In the genomic region with DNA sequence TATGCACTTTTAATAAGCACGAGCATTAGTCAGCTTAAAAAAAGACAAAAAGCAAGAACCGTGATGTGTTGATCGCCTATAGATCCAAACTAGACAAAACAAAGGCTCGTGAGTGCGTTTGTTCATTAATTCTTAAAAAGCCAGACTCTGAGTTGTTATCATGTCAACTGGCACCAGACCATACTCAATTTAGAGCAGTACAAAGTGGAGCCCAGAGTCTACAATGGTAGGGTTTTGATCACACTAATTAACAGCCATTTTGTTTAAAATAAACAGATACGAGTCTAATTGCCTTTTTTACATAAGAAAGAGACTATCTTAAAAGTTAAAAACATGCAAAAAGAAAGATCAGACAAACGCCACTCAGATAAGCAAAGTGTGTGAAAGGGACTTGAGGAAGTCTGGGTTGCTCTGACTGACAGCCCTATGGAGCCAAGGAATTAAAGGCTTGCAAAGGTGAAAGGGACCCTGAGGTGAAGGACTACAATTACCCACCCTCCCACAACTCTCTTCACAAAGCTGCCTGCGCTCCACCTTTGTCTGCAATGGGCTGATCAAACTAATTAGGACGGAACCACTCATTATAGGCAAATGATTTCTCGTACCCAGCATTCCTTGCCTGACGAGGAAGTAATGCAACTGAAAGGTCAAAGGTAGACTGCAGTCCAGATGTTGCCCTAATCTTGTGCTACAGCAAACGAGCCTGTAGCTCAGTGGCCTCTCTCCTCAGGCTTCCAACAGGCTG, we compare ENCODE assay signal across 25 mouse cellular contexts.
DNase-seq lines count a peak whose midpoint lies in the region; ATAC-seq and TF ChIP-seq lines count a peak whose summit lies in the region.
"Had no signal": no experiment of that assay in that cellular context is flagged by ENCODE, and none has a peak within 500 bp of the region (broad histone marks: within the 10 kb centered on the region; RNA-seq: fewer than 3 reads in every experiment).

No protein-coding gene starts in this region.

- no peaks in the 10 kb centered on the region; the same call in 1 of the 2 replicates for H3K4me1 ChIP-seq in forebrain, embryonic 11.5 days (replicated peaks; ENCODE audit: control insufficient read depth, insufficient read depth, low read length)
- H3K4me1 ChIP-seq in forebrain, postnatal 0 days (ENCODE audit: insufficient read depth), result no peaks in the 10 kb centered on the region
- peaks cover 19% of the 10 kb centered on the region for H3K4me1 ChIP-seq in forebrain, embryonic 13.5 days
- no peaks in the 10 kb centered on the region for H3K4me1 ChIP-seq in kidney, embryonic 14.5 days (ENCODE audit: control insufficient read depth, insufficient read depth, low read length)
- H3K4me1 ChIP-seq: embryonic facial prominence, embryonic 15.5 days had no signal

- no peak overlapping the region for H3K4me3 ChIP-seq in forebrain, embryonic 11.5 days (ENCODE audit: low read depth, low read length)
- no peak overlapping the region for H3K4me3 ChIP-seq in forebrain, postnatal 0 days (ENCODE audit: low read depth, low read length)
- H3K4me3 ChIP-seq in forebrain, embryonic 13.5 days, result no peak overlapping the region
- no peak overlapping the region for H3K4me3 ChIP-seq in kidney, embryonic 14.5 days (ENCODE audit: low read length)
- H3K4me3 ChIP-seq: embryonic facial prominence, embryonic 15.5 days; limb, embryonic 12.5 days; liver, embryonic 12.5 days had no signal

- no peak for TF ChIP-seq CTCF in forebrain, postnatal 0 days (IDR thresholded peaks at IDR 0.05; ENCODE audit: low read depth)

- peak; percentile 62 for DNase-seq in forebrain, embryonic 11.5 days (ENCODE audit: low spot score)
- DNase-seq in forebrain, postnatal 0 days, result no peak
- DNase-seq in embryo, embryonic 10.5 days (ENCODE audit: low spot score), result peak; percentile 36
- no peak for DNase-seq in thymus, postnatal 25 days
- DNase-seq: adrenal gland, postnatal 14 days; cerebellum, adult 18-20 months; cerebellum, postnatal 14 days; gastrocnemius, postnatal 25 days; heart, adult 18-20 months; kidney, adult 18-20 months; liver, postnatal 0 days; lung, postnatal 36 days; midbrain, embryonic 14.5 days; right cerebral cortex, postnatal 14 days had no signal

- no peak overlapping the region for H3K27ac ChIP-seq in forebrain, embryonic 11.5 days (ENCODE audit: low read depth, low read length)
- no peak overlapping the region for H3K27ac ChIP-seq in forebrain, postnatal 0 days (ENCODE audit: low read depth, low read length)
- H3K27ac ChIP-seq in forebrain, embryonic 13.5 days, result no peak overlapping the region
- H3K27ac ChIP-seq in kidney, embryonic 14.5 days (ENCODE audit: low read depth, low read length), result no peak overlapping the region
- H3K27ac ChIP-seq: embryonic facial prominence, embryonic 15.5 days; hindbrain, embryonic 14.5 days; kidney, postnatal 0 days; limb, embryonic 12.5 days; liver, embryonic 12.5 days had no signal

- no peaks in the 10 kb centered on the region for H3K9me3 ChIP-seq in forebrain, embryonic 11.5 days (ENCODE audit: control insufficient read depth, low read length)
- H3K9me3 ChIP-seq in forebrain, postnatal 0 days (ENCODE audit: low read length), result no peaks in the 10 kb centered on the region
- H3K9me3 ChIP-seq in forebrain, embryonic 13.5 days (replicated peaks), result no peaks in the 10 kb centered on the region
- H3K9me3 ChIP-seq in kidney, embryonic 14.5 days (ENCODE audit: control insufficient read depth, low read length), result no peaks in the 10 kb centered on the region
- H3K9me3 ChIP-seq: embryonic facial prominence, embryonic 15.5 days; limb, embryonic 12.5 days; liver, embryonic 12.5 days had no signal

- peak; percentile 91 for ATAC-seq in forebrain, embryonic 11.5 days (replicated peaks; ENCODE audit: low FRiP score)
- ATAC-seq in forebrain, postnatal 0 days, result no peak
- peak; percentile 66; the same call in 1 of the 2 replicates for ATAC-seq in forebrain, embryonic 13.5 days
- ATAC-seq in megakaryocyte progenitor cell, adult 5-6 weeks (replicated peaks; ENCODE audit: poor library complexity), result 0 out of 2 replicates have a peak, but pooled peaks have one; percentile 8
- no peak for ATAC-seq in granulocyte monocyte progenitor cell, adult 5-6 weeks (replicated peaks; ENCODE audit: poor library complexity, severe bottlenecking)
- no peak for ATAC-seq in kidney, embryonic 14.5 days (ENCODE audit: low FRiP score, low TSS enrichment)
- ATAC-seq: liver, embryonic 12.5 days; liver, postnatal 0 days; Patski had no signal

- no peak overlapping the region for H3K9ac ChIP-seq in forebrain, embryonic 11.5 days (ENCODE audit: low read length)
- H3K9ac ChIP-seq in forebrain, postnatal 0 days, result no peak overlapping the region
- H3K9ac ChIP-seq in forebrain, embryonic 13.5 days, result no peak overlapping the region
- no peak overlapping the region for H3K9ac ChIP-seq in kidney, embryonic 14.5 days (ENCODE audit: low read depth, low read length)
- H3K9ac ChIP-seq: embryonic facial prominence, embryonic 15.5 days; hindbrain, embryonic 14.5 days; limb, embryonic 12.5 days; liver, embryonic 12.5 days; liver, postnatal 0 days had no signal

- no peaks in the 10 kb centered on the region for H3K27me3 ChIP-seq in forebrain, embryonic 11.5 days (ENCODE audit: control insufficient read depth, insufficient read depth, low read length)
- no peaks in the 10 kb centered on the region for H3K27me3 ChIP-seq in forebrain, postnatal 0 days (ENCODE audit: insufficient read depth, low read length)
- 0 out of 2 replicates have a peak, but pooled peaks cover 2% of the 10 kb centered on the region for H3K27me3 ChIP-seq in forebrain, embryonic 13.5 days
- H3K27me3 ChIP-seq in kidney, embryonic 14.5 days (ENCODE audit: control insufficient read depth, insufficient read depth, low read length), result no peaks in the 10 kb centered on the region
- H3K27me3 ChIP-seq: embryonic facial prominence, embryonic 15.5 days; limb, embryonic 12.5 days; liver, embryonic 12.5 days had no signal

- H3K4me2 ChIP-seq in forebrain, embryonic 11.5 days (ENCODE audit: low read depth, low read length, severe bottlenecking), result no peak overlapping the region
- H3K4me2 ChIP-seq in forebrain, postnatal 0 days (ENCODE audit: low read depth), result no peak overlapping the region
- H3K4me2 ChIP-seq in forebrain, embryonic 13.5 days, result no peak overlapping the region
- no peak overlapping the region for H3K4me2 ChIP-seq in kidney, embryonic 14.5 days (replicated peaks; ENCODE audit: low read depth, low read length)
- H3K4me2 ChIP-seq: embryonic facial prominence, embryonic 15.5 days; heart, embryonic 11.5 days; hindbrain, embryonic 14.5 days; limb, embryonic 12.5 days; liver, embryonic 12.5 days had no signal

- no peaks in the 10 kb centered on the region for H3K36me3 ChIP-seq in forebrain, embryonic 11.5 days (ENCODE audit: control insufficient read depth, insufficient read depth, low read length)
- H3K36me3 ChIP-seq in forebrain, postnatal 0 days (ENCODE audit: insufficient read depth), result no peaks in the 10 kb centered on the region
- no peaks in the 10 kb centered on the region for H3K36me3 ChIP-seq in forebrain, embryonic 13.5 days (ENCODE audit: poor library complexity, severe bottlenecking)
- no peaks in the 10 kb centered on the region for H3K36me3 ChIP-seq in kidney, embryonic 14.5 days (ENCODE audit: control insufficient read depth, insufficient read depth, low read length)
- H3K36me3 ChIP-seq: embryonic facial prominence, embryonic 15.5 days; liver, embryonic 12.5 days had no signal

- WGBS in forebrain, embryonic 11.5 days, result 20% methylated on average over 12 of the region's 12 CpGs
- 16% methylated on average over 12 of the region's 12 CpGs for WGBS in forebrain, postnatal 0 days
- 15% methylated on average over 12 of the region's 12 CpGs for WGBS in forebrain, embryonic 13.5 days
- 75% methylated on average over 12 of the region's 12 CpGs for WGBS in kidney, embryonic 14.5 days

Comparison
In these comparisons a context has a peak if more than half of its experiments do, and no peak if none do; other contexts are left out.
1. ATAC-seq: peak in forebrain, embryonic 11.5 days (single experiment), forebrain, embryonic 13.5 days (single experiment) and megakaryocyte progenitor cell, adult 5-6 weeks (single experiment); none in forebrain, postnatal 0 days (single experiment), granulocyte monocyte progenitor cell, adult 5-6 weeks (single experiment) and kidney, embryonic 14.5 days (single experiment).
2. DNase-seq: peak in forebrain, embryonic 11.5 days (single experiment) and embryo, embryonic 10.5 days (single experiment); none in forebrain, postnatal 0 days (single experiment) and thymus, postnatal 25 days (single experiment).